Mouse (Mus musculus) hindbrain, embryonic 16.5 days (tissue): ENCODE results near the gene Gm9970. TPM values are rescaled to one million over a fixed set of nuclear protein-coding genes. Genes with fewer than 3 reads are reported as not detected.
"Not testable (repeated sequence)": the region's sequence is repeated elsewhere in the genome, so short reads cannot be mapped to it uniquely, and the experiment has no call there.

Experiments
- ATAC-seq: fragments of 200-750 bp; cut with Nextera tagmentation; 2 replicates; pipeline ENCODE4 v1.8.0; 2017; ENCODE audit warnings: moderate TSS enrichment, moderate library complexity
- H3K27ac ChIP-seq: fragments of 300-500 bp; sonication (generic); 2 replicates; pipeline ENCODE4 v1.5.1; 2014; ENCODE audit warnings: low read depth, mild to moderate bottlenecking, control low read depth, low read length, moderate library complexity
- H3K27me3 ChIP-seq: fragments of 300-500 bp; sonication (generic); replicated peaks from 2 replicates; pipeline ENCODE4 v1.6.1; 2014; ENCODE audit warnings: low read length; ENCODE audit not compliant: control insufficient read depth, insufficient read depth
- H3K36me3 ChIP-seq: fragments of 300-500 bp; sonication (generic); 2 replicates; pipeline ENCODE4 v1.6.1; 2014; ENCODE audit warnings: mild to moderate bottlenecking, low read length, moderate library complexity, mixed read lengths; ENCODE audit not compliant: control insufficient read depth, insufficient read depth
- H3K4me1 ChIP-seq: fragments of 300-500 bp; sonication (generic); 2 replicates; pipeline ENCODE4 v1.6.1; 2014; ENCODE audit warnings: low read depth, low read length; ENCODE audit not compliant: control insufficient read depth, insufficient read depth
- H3K4me2 ChIP-seq: fragments of 300-500 bp; sonication (generic); 2 replicates; pipeline ENCODE4 v1.6.1; 2014; ENCODE audit warnings: mild to moderate bottlenecking, low read length, control low read depth, moderate library complexity
- H3K4me3 ChIP-seq: fragments of 300-500 bp; sonication (generic); 2 replicates; pipeline ENCODE4 v1.5.1; 2014; ENCODE audit warnings: mild to moderate bottlenecking, low read length, control low read depth, moderate library complexity
- H3K9ac ChIP-seq: fragments of 300-500 bp; sonication (generic); 2 replicates; pipeline ENCODE4 v1.6.1; 2014; ENCODE audit warnings: low read depth, mild to moderate bottlenecking, control low read depth, low read length, moderate library complexity
- H3K9me3 ChIP-seq: fragments of 300-500 bp; sonication (generic); 2 replicates; pipeline ENCODE4 v1.6.1; 2014; ENCODE audit warnings: mild to moderate bottlenecking, low read length, moderate library complexity; ENCODE audit not compliant: control insufficient read depth
- WGBS: fragments of 180-500 bp; shearing (Covaris S2); extraction: QIAGEN DNeasy Blood & Tissue Kit; methylation state at CpG from one replicate; pipeline ENCODE4 v1.1.7; 2014; 5-methylcytosine and 5-hydroxymethylcytosine counted together
- polyA plus RNA-seq: library from polyadenylated mRNA; unstranded; fragments of >200 nt; fragmentation: Nextera tagmentation; extraction: Ambion mirVana; gene quantifications from 2 replicates; pipeline ENCODE4 v1.2.1, GENCODE M21; 2015

Gene Gm9970
- polyA plus RNA-seq, 1 experiment from 2014 or later = 0.41 TPM

- peak overlapping the region; percentile 100 for H3K4me3 ChIP-seq
- no peaks in the 10 kb centered on the region for H3K9me3 ChIP-seq
- peak overlapping the region; percentile 31; the same call in 1 of the 2 replicates for H3K9ac ChIP-seq
- H3K27ac ChIP-seq = no peak overlapping the region
- ATAC-seq = no peak
- H3K4me2 ChIP-seq = peak overlapping the region; percentile 82
- H3K4me1 ChIP-seq = peaks cover 7% of the 10 kb centered on the region
- WGBS = 2% methylated on average over 2 of the region's 2 CpGs
- H3K36me3 ChIP-seq = no peaks in the 10 kb centered on the region
- H3K27me3 ChIP-seq = no peaks in the 10 kb centered on the region
Observed at GRCm38 (mm10) chr5:31219070-31219469, 22.0 kb downstream of the Gm9970 start.

GRCm38 (mm10) chr5:31218294-31218693 is 22.7 kb downstream of the Gm9970 start:
- WGBS = 59% methylated on average over 6 of the region's 7 CpGs
- H3K4me2 ChIP-seq = peak overlapping the region; percentile 17; the same call in 1 of the 2 replicates
- H3K4me3 ChIP-seq = no peak overlapping the region
- peaks cover 7% of the 10 kb centered on the region for H3K4me1 ChIP-seq
- no peak for ATAC-seq
- H3K36me3 ChIP-seq = no peaks in the 10 kb centered on the region
- H3K27me3 ChIP-seq = no peaks in the 10 kb centered on the region
- H3K9ac ChIP-seq = no peak overlapping the region
- no peak overlapping the region for H3K27ac ChIP-seq
- H3K9me3 ChIP-seq = no peaks in the 10 kb centered on the region

GRCm38 (mm10) chr5:31216554-31216953 is 24.5 kb downstream of the Gm9970 start:
- ATAC-seq, H3K4me1 ChIP-seq, H3K9ac ChIP-seq, H3K4me2 ChIP-seq, H3K4me3 ChIP-seq, H3K36me3 ChIP-seq, H3K27ac ChIP-seq, H3K27me3 ChIP-seq, H3K9me3 ChIP-seq: not testable (repeated sequence)
- WGBS = 94% methylated on average over 6 of the region's 6 CpGs

GRCm38 (mm10) chr5:31204421-31204820 is 36.6 kb downstream of the Gm9970 start:
- H3K27me3 ChIP-seq = no peaks in the 10 kb centered on the region
- no peak for ATAC-seq
- 95% methylated on average over 6 of the region's 6 CpGs for WGBS
- peaks cover 49% of the 10 kb centered on the region for H3K36me3 ChIP-seq
- H3K9me3 ChIP-seq = peaks cover 5% of the 10 kb centered on the region; the same call in 1 of the 2 replicates
- H3K4me1 ChIP-seq = peaks cover 18% of the 10 kb centered on the region
- no peak overlapping the region for H3K4me2 ChIP-seq
- H3K9ac ChIP-seq = no peak overlapping the region
- H3K27ac ChIP-seq = no peak overlapping the region
- H3K4me3 ChIP-seq = no peak overlapping the region

- ATAC-seq = no peak
- H3K4me1 ChIP-seq = peaks cover 18% of the 10 kb centered on the region
- H3K27me3 ChIP-seq = no peaks in the 10 kb centered on the region
- H3K9ac ChIP-seq = no peak overlapping the region
- no peak overlapping the region for H3K27ac ChIP-seq
- H3K36me3 ChIP-seq = peaks cover 54% of the 10 kb centered on the region
- H3K9me3 ChIP-seq = peaks cover 5% of the 10 kb centered on the region; the same call in 1 of the 2 replicates
- H3K4me3 ChIP-seq = no peak overlapping the region
- H3K4me2 ChIP-seq = no peak overlapping the region
- WGBS = 89% methylated on average over 2 of the region's 2 CpGs
Observed at GRCm38 (mm10) chr5:31203866-31204265, 37.2 kb downstream of the Gm9970 start.

- Histone ChIP-seq H3K9ac (no peak overlapping the region), H3K27me3 (no peaks in the 10 kb centered on the region), H3K27ac (no peak overlapping the region), H3K4me2 (peak overlapping the region; percentile 83), H3K4me1 (peaks cover 18% of the 10 kb centered on the region), H3K9me3 (peaks cover 5% of the 10 kb centered on the region; the same call in 1 of the 2 replicates), H3K36me3 (peaks cover 64% of the 10 kb centered on the region), H3K4me3 (peak overlapping the region; percentile 85; the same call in 1 of the 2 replicates)
- ATAC-seq = no peak
- 90% methylated on average over 7 of the region's 7 CpGs for WGBS
Observed at GRCm38 (mm10) chr5:31202933-31203332, 38.1 kb downstream of the Gm9970 start.

GRCm38 (mm10) chr5:31201742-31202590 is 39.1 kb downstream of the Gm9970 start, which contains the start of gene Zfp513:
Zfp513 (minus strand) TSS chr5:31202303.
- WGBS = under 1% methylated on average over 47 of the region's 53 CpGs

GRCm38 (mm10) chr5:31201042-31201741 is 39.8 kb downstream of the Gm9970 start:
- Histone ChIP-seq H3K27me3 (no peaks in the 10 kb centered on the region), H3K4me3 (peak overlapping the region; percentile 85), H3K4me1 (peaks cover 18% of the 10 kb centered on the region), H3K9ac (peak overlapping the region; percentile 90), H3K36me3 (peaks cover 66% of the 10 kb centered on the region), H3K4me2 (peak overlapping the region; percentile 93), H3K9me3 (peaks cover 5% of the 10 kb centered on the region; the same call in 1 of the 2 replicates), H3K27ac (peak overlapping the region; percentile 89)
- ATAC-seq = no peak
- WGBS = 24% methylated on average over 13 of the region's 13 CpGs

More at GRCm38 (mm10) chr5:31201742-31202590, 39.1 kb downstream of the Gm9970 start, which contains the start of gene Zfp513:
- peaks cover 63% of the 10 kb centered on the region for H3K36me3 ChIP-seq
- ATAC-seq = peak; percentile 98
- no peaks in the 10 kb centered on the region for H3K27me3 ChIP-seq
- H3K4me3 ChIP-seq = peak within 1 kb of the TSS; percentile 85
- peak within 1 kb of the TSS; percentile 90 for H3K9ac ChIP-seq
- peaks cover 18% of the 10 kb centered on the region for H3K4me1 ChIP-seq
- H3K27ac ChIP-seq = peak within 1 kb of the TSS; percentile 89
- H3K4me2 ChIP-seq = peak within 1 kb of the TSS; percentile 93
- peaks cover 5% of the 10 kb centered on the region; the same call in 1 of the 2 replicates for H3K9me3 ChIP-seq

GRCm38 (mm10) chr5:31200327-31200768 is 40.7 kb downstream of the Gm9970 start:
- 91% methylated on average over 27 of the region's 27 CpGs for WGBS
- Histone ChIP-seq H3K36me3 (peaks cover 67% of the 10 kb centered on the region), H3K27ac (no peak overlapping the region), H3K4me2 (no peak overlapping the region), H3K9ac (no peak overlapping the region), H3K27me3 (no peaks in the 10 kb centered on the region), H3K4me3 (no peak overlapping the region), H3K9me3 (peaks cover 5% of the 10 kb centered on the region; the same call in 1 of the 2 replicates), H3K4me1 (peaks cover 18% of the 10 kb centered on the region)
- no peak for ATAC-seq
